Mouse (Mus musculus): ENCODE data around the gene Epha5. TPM values are rescaled to one million over a fixed set of nuclear protein-coding genes. Genes with fewer than 3 reads are reported as not detected.

Gene Epha5
- 78.4 and 112 TPM in 2 replicates for polyA plus RNA-seq (2012; ENCODE audit: insufficient read depth, insufficient read length, low replicate concordance, missing spikeins)

GRCm38 (mm10) chr5:84417062-84417879, at the start of gene Epha5:
Epha5 (minus strand) TSS chr5:84417382.
- WGBS, result under 1% methylated on average over 65 of the region's 67 CpGs
- Histone ChIP-seq H3K4me1 (ENCODE audit: control insufficient read depth, insufficient read depth, low read length) (no peaks in the 10 kb centered on the region), H3K27ac (ENCODE audit: insufficient read depth, low read depth, low read length) (peak within 1 kb of the TSS; percentile 96), H3K4me3 (ENCODE audit: insufficient read depth, low read depth, low read length) (peak within 1 kb of the TSS; percentile 96)
- TF ChIP-seq POLR2A (IDR thresholded peaks at IDR 0.05; ENCODE audit: insufficient read depth, low read depth, low read length) (peak; percentile 67), CTCF (IDR thresholded peaks at IDR 0.05; ENCODE audit: insufficient read depth, low read depth, low read length) (no peak)

- Histone ChIP-seq H3K4me3 (ENCODE audit: insufficient read depth, low read depth, low read length) (no peak overlapping the region), H3K27ac (ENCODE audit: insufficient read depth, low read depth, low read length) (no peak overlapping the region), H3K4me1 (ENCODE audit: control insufficient read depth, insufficient read depth, low read length) (no peaks in the 10 kb centered on the region)
- TF ChIP-seq POLR2A (IDR thresholded peaks at IDR 0.05; ENCODE audit: insufficient read depth, low read depth, low read length), result no peak
- TF ChIP-seq CTCF (IDR thresholded peaks at IDR 0.05; ENCODE audit: insufficient read depth, low read depth, low read length), result no peak
- WGBS, result 58% methylated on average over 3 of the region's 3 CpGs
Measured at GRCm38 (mm10) chr5:84456216-84456615, 39.0 kb upstream of the Epha5 start.

GRCm38 (mm10) chr5:84454641-84455040, 37.5 kb upstream of the Epha5 start:
- TF ChIP-seq POLR2A (IDR thresholded peaks at IDR 0.05; ENCODE audit: insufficient read depth, low read depth, low read length) (no peak), CTCF (IDR thresholded peaks at IDR 0.05; ENCODE audit: insufficient read depth, low read depth, low read length) (no peak)
- 68% methylated on average over 4 of the region's 4 CpGs for WGBS
- Histone ChIP-seq H3K4me3 (ENCODE audit: insufficient read depth, low read depth, low read length) (no peak overlapping the region), H3K27ac (ENCODE audit: insufficient read depth, low read depth, low read length) (no peak overlapping the region), H3K4me1 (ENCODE audit: control insufficient read depth, insufficient read depth, low read length) (no peaks in the 10 kb centered on the region)

- Histone ChIP-seq H3K4me3 (ENCODE audit: insufficient read depth, low read depth, low read length) (no peak overlapping the region), H3K4me1 (ENCODE audit: control insufficient read depth, insufficient read depth, low read length) (no peaks in the 10 kb centered on the region), H3K27ac (ENCODE audit: insufficient read depth, low read depth, low read length) (no peak overlapping the region)
- 60% methylated on average over 2 of the region's 2 CpGs for WGBS
- TF ChIP-seq POLR2A (IDR thresholded peaks at IDR 0.05; ENCODE audit: insufficient read depth, low read depth, low read length), result no peak
- TF ChIP-seq CTCF (IDR thresholded peaks at IDR 0.05; ENCODE audit: insufficient read depth, low read depth, low read length), result no peak
Measured at GRCm38 (mm10) chr5:84453839-84454238, 36.7 kb upstream of the Epha5 start.

GRCm38 (mm10) chr5:84440232-84440631, 23.1 kb upstream of the Epha5 start:
- WGBS, result 58% methylated on average over 2 of the region's 2 CpGs
- TF ChIP-seq CTCF (IDR thresholded peaks at IDR 0.05; ENCODE audit: insufficient read depth, low read depth, low read length) (no peak), POLR2A (IDR thresholded peaks at IDR 0.05; ENCODE audit: insufficient read depth, low read depth, low read length) (no peak)
- Histone ChIP-seq H3K4me3 (ENCODE audit: insufficient read depth, low read depth, low read length) (no peak overlapping the region), H3K27ac (ENCODE audit: insufficient read depth, low read depth, low read length) (no peak overlapping the region), H3K4me1 (ENCODE audit: control insufficient read depth, insufficient read depth, low read length) (no peaks in the 10 kb centered on the region)

- peak overlapping the region; percentile 96 for H3K4me3 ChIP-seq (ENCODE audit: insufficient read depth, low read depth, low read length)
- H3K4me1 ChIP-seq (ENCODE audit: control insufficient read depth, insufficient read depth, low read length), result no peaks in the 10 kb centered on the region
- WGBS, result under 1% methylated on average over 45 of the region's 45 CpGs
- H3K27ac ChIP-seq (ENCODE audit: insufficient read depth, low read depth, low read length), result peak overlapping the region; percentile 96
- no peak for TF ChIP-seq CTCF (IDR thresholded peaks at IDR 0.05; ENCODE audit: insufficient read depth, low read depth, low read length)
- no peak for TF ChIP-seq POLR2A (IDR thresholded peaks at IDR 0.05; ENCODE audit: insufficient read depth, low read depth, low read length)
Measured at GRCm38 (mm10) chr5:84415961-84416821, 991 bp downstream of the Epha5 start.

GRCm38 (mm10) chr5:84414931-84415431, 2.2 kb downstream of the Epha5 start:
- TF ChIP-seq CTCF (IDR thresholded peaks at IDR 0.05; ENCODE audit: insufficient read depth, low read depth, low read length) (no peak), POLR2A (IDR thresholded peaks at IDR 0.05; ENCODE audit: insufficient read depth, low read depth, low read length) (no peak)
- no peaks in the 10 kb centered on the region for H3K4me1 ChIP-seq (ENCODE audit: control insufficient read depth, insufficient read depth, low read length)
- WGBS, result 6% methylated on average over 8 of the region's 8 CpGs
- H3K27ac ChIP-seq (ENCODE audit: insufficient read depth, low read depth, low read length), result peak overlapping the region; percentile 96
- peak overlapping the region; percentile 96 for H3K4me3 ChIP-seq (ENCODE audit: insufficient read depth, low read depth, low read length)

- 18% methylated on average over 1 of the region's 1 CpGs for WGBS
- H3K27ac ChIP-seq (ENCODE audit: insufficient read depth, low read depth, low read length), result no peak overlapping the region
- TF ChIP-seq CTCF (IDR thresholded peaks at IDR 0.05; ENCODE audit: insufficient read depth, low read depth, low read length) (no peak), POLR2A (IDR thresholded peaks at IDR 0.05; ENCODE audit: insufficient read depth, low read depth, low read length) (no peak)
- H3K4me1 ChIP-seq (ENCODE audit: control insufficient read depth, insufficient read depth, low read length), result no peaks in the 10 kb centered on the region
- no peak overlapping the region for H3K4me3 ChIP-seq (ENCODE audit: insufficient read depth, low read depth, low read length)
Measured at GRCm38 (mm10) chr5:84413026-84413425, 4.2 kb downstream of the Epha5 start.
